Mouse (Mus musculus) G1E (cell line): Measurements from ENCODE around the gene Pld5.

ENCODE experiments used
- CTCF ChIP-seq: IDR thresholded peaks from 2 replicates; pipeline ENCODE4 v1.5.1; 2012; ENCODE audit warnings: low read depth, low read length, inconsistent platforms, mixed read lengths
- GATA1 ChIP-seq: IDR thresholded peaks from 2 replicates; pipeline ENCODE4 v1.6.1; 2012; ENCODE audit warnings: borderline replicate concordance, low read length, inconsistent platforms, mixed read lengths
- GATA2 ChIP-seq: IDR thresholded peaks from 2 replicates; pipeline ENCODE4 v1.6.1; 2012; ENCODE audit warnings: low read depth, low read length, inconsistent platforms, borderline replicate concordance
- POLR2AphosphoS5 ChIP-seq: IDR thresholded peaks from 2 replicates; pipeline ENCODE4 v1.6.1; 2012; ENCODE audit warnings: low read depth, low read length, inconsistent platforms; ENCODE audit not compliant: insufficient replicate concordance
- TAL1 ChIP-seq: conservative IDR thresholded peaks from 2 replicates; pipeline ENCODE4 v1.6.1; 2012; ENCODE audit warnings: low read depth, low read length, inconsistent platforms, mixed read lengths

DNA sequence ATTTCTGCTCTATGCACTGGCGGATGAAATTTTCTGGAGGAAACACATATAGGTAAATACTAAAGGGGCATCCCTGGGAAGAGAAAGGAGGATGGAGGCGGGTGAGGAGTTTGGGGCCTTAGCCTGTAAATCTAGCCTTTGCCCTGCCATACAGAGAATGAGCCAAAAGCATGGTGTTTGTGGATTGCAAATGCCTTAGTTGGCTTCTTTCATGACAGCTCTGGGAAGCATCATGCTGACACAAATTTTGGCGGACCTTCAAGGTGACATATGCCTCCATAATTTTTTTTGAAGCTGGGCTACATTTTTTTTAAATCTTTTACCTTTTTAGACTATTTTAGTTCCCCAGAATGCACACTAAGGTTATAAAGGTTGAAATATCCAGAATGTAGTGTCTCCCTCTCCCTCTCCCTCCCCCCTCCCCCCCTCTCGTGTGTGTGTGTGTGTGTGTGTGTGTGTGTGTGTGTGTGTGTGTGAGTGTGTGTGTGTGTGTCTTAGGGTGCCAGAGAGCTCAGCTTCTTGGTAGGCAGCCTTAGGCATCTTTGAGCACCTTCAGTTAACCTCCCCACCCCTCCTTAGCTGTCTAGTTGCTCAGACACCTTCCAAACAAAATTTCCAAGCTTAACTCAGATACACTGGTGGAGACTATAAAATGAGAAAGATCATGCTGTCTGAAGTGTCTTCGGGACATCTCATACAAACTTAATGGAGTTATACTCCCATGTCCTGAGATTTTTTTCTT, 307.9 kb downstream of the Pld5 start:
- no peak for TF ChIP-seq CTCF
- no peak for TF ChIP-seq TAL1
- TF ChIP-seq GATA2 = no peak
- TF ChIP-seq GATA1 = no peak
- TF ChIP-seq POLR2AphosphoS5 = no peak
